Mouse (Mus musculus) MEL (cell line): Measurements from ENCODE around the gene 5730596B20Rik. TPM values are rescaled to one million over a fixed set of nuclear protein-coding genes. Genes with fewer than 3 reads are reported as not detected.

ENCODE experiments used
- DNase-seq: peaks from one replicate; pipeline ENCODE4 v3.0.0; 2011; ENCODE audit warnings: low read depth, low spot score
- H3K27ac ChIP-seq: 2 replicates; pipeline ENCODE4 v1.5.1; 2012; ENCODE audit warnings: low read depth, mild to moderate bottlenecking, control low read depth, low read length, moderate library complexity; ENCODE audit not compliant: control insufficient read depth
- H3K27me3 ChIP-seq, 2 experiments: fragments of 150-350 bp in 1 of 2; sonication (generic) in 1 of 2; 2 replicates each; pipeline ENCODE4 v1.6.1; 2012; ENCODE audit warnings: low read length in 2 of 2, mild to moderate bottlenecking in 2 of 2, improper control_type of control experiment in 1 of 2, moderate library complexity in 1 of 2; ENCODE audit not compliant: insufficient read depth in 2 of 2, control insufficient read depth in 1 of 2
- H3K36me3 ChIP-seq, 2 experiments: 2 replicates each; pipeline ENCODE4 v1.6.1; 2012 to 2014; ENCODE audit warnings: low read length in 2 of 2, improper control_type of control experiment in 1 of 2, inconsistent platforms in 1 of 2, mild to moderate bottlenecking in 1 of 2; ENCODE audit not compliant: insufficient read depth in 2 of 2, control insufficient read depth in 1 of 2
- H3K4me1 ChIP-seq, 2 experiments: fragments of 150-350 bp in 1 of 2; sonication (generic) in 1 of 2; 2 replicates each; pipeline ENCODE4 v1.6.1; 2012; ENCODE audit warnings: low read length in 2 of 2, improper control_type of control experiment in 1 of 2, mild to moderate bottlenecking in 1 of 2; ENCODE audit not compliant: insufficient read depth in 2 of 2, control insufficient read depth in 1 of 2
- H3K4me3 ChIP-seq, 2 experiments: fragments of 150-350 bp in 1 of 2; sonication (generic) in 1 of 2; 2 replicates each; pipeline ENCODE4 v1.5.1; 2012; ENCODE audit warnings: low read depth in 2 of 2, low read length in 2 of 2, mild to moderate bottlenecking in 2 of 2, moderate library complexity in 2 of 2, control low read depth in 1 of 2, improper control_type of control experiment in 1 of 2; ENCODE audit not compliant: control insufficient read depth in 1 of 2, insufficient read depth in 1 of 2
- H3K79me2 ChIP-seq: 2 replicates; pipeline ENCODE4 v1.6.1; 2012; ENCODE audit warnings: mild to moderate bottlenecking, low read length, moderate library complexity; ENCODE audit not compliant: control insufficient read depth, poor library complexity, insufficient read depth
- H3K9ac ChIP-seq: 2 replicates; pipeline ENCODE4 v1.6.1; 2012; ENCODE audit warnings: low read depth, mild to moderate bottlenecking, control low read depth, low read length, moderate library complexity; ENCODE audit not compliant: control insufficient read depth, poor library complexity, severe bottlenecking
- H3K9me3 ChIP-seq: fragments of 150-350 bp; sonication (generic); replicated peaks from 2 replicates; pipeline ENCODE4 v1.6.1; 2012; ENCODE audit warnings: mild to moderate bottlenecking, low read length, improper control_type of control experiment, moderate library complexity; ENCODE audit not compliant: insufficient read depth
- BHLHE40 ChIP-seq: IDR thresholded peaks from 2 replicates; pipeline ENCODE4 v1.6.1; 2012; ENCODE audit warnings: low read depth, mild to moderate bottlenecking, inconsistent platforms, low read length, improper control_type of control experiment, borderline replicate concordance
- CHD2 ChIP-seq: IDR thresholded peaks from 2 replicates; pipeline ENCODE4 v1.6.1; 2011; ENCODE audit warnings: low read length, improper control_type of control experiment
- CTCF ChIP-seq, 3 experiments: IDR thresholded peaks in 2 of 3; conservative IDR thresholded peaks in 1 of 3; 2 replicates each; pipeline ENCODE4 v1.5.1; 2011 to 2012; ENCODE audit warnings: low read length in 3 of 3, low read depth in 2 of 3, mild to moderate bottlenecking in 2 of 3, improper control_type of control experiment in 1 of 3, inconsistent platforms in 1 of 3, mixed read lengths in 1 of 3, moderate library complexity in 1 of 3; ENCODE audit not compliant: control insufficient read depth in 1 of 3, insufficient read depth in 1 of 3, poor library complexity in 1 of 3, severe bottlenecking in 1 of 3
- ETS1 ChIP-seq: IDR thresholded peaks from 2 replicates; pipeline ENCODE4 v1.6.1; 2012; ENCODE audit warnings: low read depth, mild to moderate bottlenecking, inconsistent platforms, low read length, improper control_type of control experiment, moderate library complexity
- GABPA ChIP-seq: IDR thresholded peaks from 2 replicates; pipeline ENCODE4 v1.6.1; 2012; ENCODE audit warnings: low read depth, mild to moderate bottlenecking, inconsistent platforms, low read length, improper control_type of control experiment, moderate library complexity
- GATA1 ChIP-seq: IDR thresholded peaks from 2 replicates; pipeline ENCODE4 v1.6.1; 2011; ENCODE audit warnings: low read depth, low read length, improper control_type of control experiment
- JUND ChIP-seq: IDR thresholded peaks from 2 replicates; pipeline ENCODE4 v1.6.1; 2011; ENCODE audit warnings: low read depth, mild to moderate bottlenecking, improper control_type of control experiment, low read length
- KAT2A ChIP-seq: conservative IDR thresholded peaks from 2 replicates; pipeline ENCODE4 v1.6.1; 2012; ENCODE audit warnings: low read depth, low read length, improper control_type of control experiment, inconsistent platforms
- MAZ ChIP-seq: IDR thresholded peaks from 2 replicates; pipeline ENCODE4 v1.6.1; 2012; ENCODE audit warnings: low read depth, mild to moderate bottlenecking, inconsistent platforms, low read length, improper control_type of control experiment
- MEF2A ChIP-seq: IDR thresholded peaks from 2 replicates; pipeline ENCODE4 v1.6.1; 2014; ENCODE audit warnings: low read depth, mild to moderate bottlenecking, inconsistent platforms, low read length, improper control_type of control experiment; ENCODE audit not compliant: poor library complexity, insufficient replicate concordance, severe bottlenecking; ENCODE audit errors: extremely low read depth
- MYC ChIP-seq: IDR thresholded peaks from 2 replicates; pipeline ENCODE4 v1.6.1; 2011; ENCODE audit warnings: low read depth, mild to moderate bottlenecking, low read length, improper control_type of control experiment, moderate library complexity
- NELFE ChIP-seq: IDR thresholded peaks from 2 replicates; pipeline ENCODE4 v1.6.1; 2011; ENCODE audit warnings: low read depth, low read length, improper control_type of control experiment
- POLR2A ChIP-seq, 2 experiments: IDR thresholded peaks; 2 replicates each; pipeline ENCODE4 v1.6.1; 2011 to 2012; ENCODE audit warnings: low read length in 2 of 2, mild to moderate bottlenecking in 2 of 2, control low read depth in 1 of 2, improper control_type of control experiment in 1 of 2, low read depth in 1 of 2, moderate library complexity in 1 of 2; ENCODE audit not compliant: control insufficient read depth in 1 of 2, insufficient read depth in 1 of 2, poor library complexity in 1 of 2
- POLR2AphosphoS2 ChIP-seq: IDR thresholded peaks from 2 replicates; pipeline ENCODE4 v1.6.1; 2011; ENCODE audit warnings: low read length, improper control_type of control experiment
- POLR2AphosphoS5 ChIP-seq: IDR thresholded peaks from 2 replicates; pipeline ENCODE4 v1.6.1; 2012; ENCODE audit warnings: low read depth, borderline replicate concordance, mild to moderate bottlenecking, inconsistent platforms, low read length, moderate library complexity, mixed read lengths
- RAD21 ChIP-seq: IDR thresholded peaks from 2 replicates; pipeline ENCODE4 v1.6.1; 2011; ENCODE audit warnings: mild to moderate bottlenecking, low read depth, low read length, improper control_type of control experiment
- RCOR1 ChIP-seq: IDR thresholded peaks from 2 replicates; pipeline ENCODE4 v1.6.1; 2012; ENCODE audit warnings: low read depth, mild to moderate bottlenecking, inconsistent platforms, low read length, improper control_type of control experiment
- TAL1 ChIP-seq: IDR thresholded peaks from 2 replicates; pipeline ENCODE4 v1.6.1; 2012; ENCODE audit warnings: mild to moderate bottlenecking, inconsistent platforms, low read length, moderate library complexity, mixed read lengths
- USF2 ChIP-seq, 2 experiments: IDR thresholded peaks; 2 replicates each; pipeline ENCODE4 v1.6.1; 2011 to 2012; ENCODE audit warnings: improper control_type of control experiment in 2 of 2, low read length in 2 of 2, borderline replicate concordance in 1 of 2, inconsistent platforms in 1 of 2, low read depth in 1 of 2, mild to moderate bottlenecking in 1 of 2; ENCODE audit not compliant: insufficient read depth in 1 of 2
- ZKSCAN1 ChIP-seq: IDR thresholded peaks from 2 replicates; pipeline ENCODE4 v1.6.1; 2012; ENCODE audit warnings: low read depth, mild to moderate bottlenecking, inconsistent platforms, low read length, improper control_type of control experiment, moderate library complexity
- ZMIZ1 ChIP-seq: IDR thresholded peaks from 2 replicates; pipeline ENCODE4 v1.6.1; 2012; ENCODE audit warnings: low read depth, mild to moderate bottlenecking, inconsistent platforms, low read length, improper control_type of control experiment, moderate library complexity
- ZNF384 ChIP-seq: IDR thresholded peaks from 2 replicates; pipeline ENCODE4 v1.6.1; 2012; ENCODE audit warnings: low read depth, mild to moderate bottlenecking, inconsistent platforms, low read length, improper control_type of control experiment
- polyA plus RNA-seq, 2 experiments: library from polyadenylated mRNA; stranded (reverse) in 1 of 2; unstranded in 1 of 2; fragments of >175 nt in 1 of 2; fragments of >200 nt in 1 of 2; gene quantifications; 2 replicates each; pipeline versions ENCODE4 v1.2.1 to v1.2.4; 2012; ENCODE audit warnings: low replicate concordance in 2 of 2, low read depth in 1 of 2; ENCODE audit not compliant: insufficient read length in 2 of 2, insufficient read depth in 1 of 2, missing spikeins in 1 of 2
- total RNA-seq: library from RNA; depleted of rRNA; stranded (reverse); fragments of 300-350 nt; gene quantifications from 2 replicates; pipeline ENCODE4 v1.2.3, GENCODE M21; 2012

The 5730596B20Rik gene
- total and polyA plus RNA-seq, 3 experiments, result not detected

DNA sequence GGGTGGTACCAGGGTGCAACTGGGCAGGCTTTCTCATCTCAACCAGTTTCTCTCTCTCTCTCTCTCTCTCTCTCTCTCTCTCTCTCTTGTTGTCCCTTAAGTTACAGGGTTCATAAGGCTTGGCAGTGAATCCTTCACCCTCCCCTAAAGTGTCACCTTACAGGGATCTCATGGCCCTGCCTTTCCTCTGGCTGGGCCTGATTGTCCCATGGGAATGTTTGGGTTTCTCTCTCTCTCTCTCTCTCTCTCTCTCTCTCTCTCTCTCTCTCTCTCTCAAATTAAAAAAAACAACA, 30.3 kb downstream of the 5730596B20Rik start:
- Histone ChIP-seq H3K36me3 (no peaks in the 10 kb centered on the region), H3K27me3 (no peaks in the 10 kb centered on the region), H3K79me2 (no peaks in the 10 kb centered on the region), H3K4me1 (no peaks in the 10 kb centered on the region), H3K9me3 (no peaks in the 10 kb centered on the region), H3K27ac (no peak overlapping the region), H3K4me3 (no peak overlapping the region), H3K9ac (no peak overlapping the region)
- TF ChIP-seq POLR2AphosphoS2, result no peak
- TF ChIP-seq KAT2A, result no peak
- no peak for TF ChIP-seq ZMIZ1
- TF ChIP-seq RCOR1, result no peak
- TF ChIP-seq POLR2A (IDR thresholded peaks at IDR 0.05; ENCODE audit: control insufficient read depth in 1 of 2, insufficient read depth in 1 of 2, low read depth in 1 of 2, low read length in 2 of 2, poor library complexity in 1 of 2), result no peak
- no peak for TF ChIP-seq GABPA
- no peak for TF ChIP-seq JUND
- TF ChIP-seq POLR2AphosphoS5, result no peak
- no peak for TF ChIP-seq ZKSCAN1
- no peak for TF ChIP-seq CHD2
- no peak for TF ChIP-seq NELFE
- no peak for TF ChIP-seq CTCF (IDR thresholded peaks at IDR 0.05 in 2 of 3, conservative IDR thresholded peaks at IDR 0.05 in 1 of 3; ENCODE audit: control insufficient read depth in 1 of 3, insufficient read depth in 1 of 3, low read depth in 2 of 3, low read length in 3 of 3, poor library complexity in 1 of 3, severe bottlenecking in 1 of 3)
- no peak for TF ChIP-seq MEF2A
- no peak for TF ChIP-seq GATA1
- no peak for TF ChIP-seq RAD21
- no peak for TF ChIP-seq ETS1
- DNase-seq, result no peak

DNA sequence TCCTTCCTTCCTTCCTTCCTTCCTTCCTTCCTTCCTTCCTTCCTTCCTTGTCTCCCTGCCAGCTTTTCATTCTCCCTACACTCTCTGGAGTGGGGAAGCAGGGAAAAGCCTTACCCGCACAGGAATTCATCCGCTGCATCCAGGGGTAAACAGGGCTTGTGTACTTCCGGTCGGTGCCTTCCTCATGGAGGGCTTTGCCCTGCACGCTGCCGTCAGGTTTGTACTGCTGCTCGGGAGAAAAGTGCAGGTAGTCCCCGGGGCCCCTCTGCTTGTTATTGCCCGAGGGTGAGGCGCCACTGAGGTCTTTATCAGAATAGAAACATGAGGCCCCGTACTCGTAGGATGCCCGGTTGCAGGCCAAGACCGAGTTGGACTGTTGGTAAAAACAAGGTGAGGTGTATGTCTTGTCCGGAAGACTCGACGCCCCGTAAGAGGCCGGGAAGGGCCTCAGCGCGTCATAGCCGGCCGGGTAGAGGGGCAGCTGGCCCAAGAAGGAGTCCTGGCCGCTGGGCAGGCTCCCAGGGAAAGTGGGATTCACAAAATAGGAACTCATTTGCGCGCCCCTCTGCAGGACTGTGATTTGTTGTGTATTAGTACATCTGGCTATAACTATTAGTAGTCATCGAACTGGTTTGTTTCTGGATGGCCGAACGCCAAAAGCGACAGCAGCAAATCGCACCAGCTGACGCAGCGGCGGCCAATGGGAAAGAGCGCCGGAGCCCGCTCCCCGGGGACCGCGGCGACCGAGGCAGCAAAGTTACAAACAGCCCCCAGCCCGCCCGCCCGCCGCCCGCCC, 31.0 kb downstream of the 5730596B20Rik start, which contains the start of gene Hoxa6:
Gene Hoxa6 (minus strand): TSS at position 651 of the 796 bp plus-strand sequence.
- H3K9me3 ChIP-seq, result no peaks in the 10 kb centered on the region

More for the DNA sequence above, 31.0 kb downstream of the 5730596B20Rik start, which contains the start of gene Hoxa6:
- no peak within 1 kb of the TSS for H3K27ac ChIP-seq
- no peaks in the 10 kb centered on the region for H3K27me3 ChIP-seq
- H3K4me3 ChIP-seq, result no peak within 1 kb of the TSS
- no peak for DNase-seq
- H3K36me3 ChIP-seq, result no peaks in the 10 kb centered on the region
- H3K4me1 ChIP-seq, result no peaks in the 10 kb centered on the region
- TF ChIP-seq ETS1 (no peak), ZMIZ1 (no peak), MYC (no peak), ZNF384 (no peak), USF2 (IDR thresholded peaks at IDR 0.05; ENCODE audit: borderline replicate concordance in 1 of 2, insufficient read depth in 1 of 2, low read depth in 1 of 2, low read length in 2 of 2) (no peak), BHLHE40 (no peak), TAL1 (no peak), MAZ (no peak)
- TF ChIP-seq, all 39 proteins: peak for 0
- Histone ChIP-seq H3K79me2 (no peaks in the 10 kb centered on the region), H3K9ac (no peak within 1 kb of the TSS)
